Mouse (Mus musculus): Measurements from ENCODE around the gene Sec11a. TPM values are rescaled to one million over a fixed set of nuclear protein-coding genes. Genes with fewer than 3 reads are reported as not detected.

Sec11a gene
- polyA plus RNA-seq, 1 experiment, result 47.9 TPM

DNA sequence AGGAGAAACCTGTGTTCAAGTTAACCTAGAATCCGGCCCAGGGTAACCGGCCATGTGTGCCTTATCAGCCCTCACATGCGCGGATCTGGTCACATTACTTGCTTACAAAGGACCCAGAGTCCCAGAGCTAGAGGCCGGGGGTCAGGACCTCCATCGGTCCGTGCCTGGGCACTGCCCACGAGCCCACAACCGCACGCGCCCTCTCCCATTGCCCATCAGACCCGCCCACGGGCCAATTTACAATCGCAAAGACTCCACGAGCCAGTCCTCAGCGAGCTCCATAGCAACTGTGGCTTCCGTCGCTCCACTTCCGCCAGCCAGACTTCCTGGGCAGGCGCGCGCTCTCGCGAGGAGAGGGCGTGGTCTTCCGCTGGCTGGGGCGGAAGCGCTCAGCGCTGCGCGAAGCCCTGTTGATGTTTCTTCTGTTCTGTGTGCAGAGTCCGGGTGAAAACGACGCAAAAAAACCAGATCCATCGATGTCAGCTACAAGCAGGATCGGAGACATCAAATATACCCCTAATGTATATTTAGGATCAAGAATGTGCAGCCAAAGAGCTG, 46.6 kb downstream of the Sec11a start, which contains the start of gene Wdr73:
Gene Wdr73, minus strand, starts transcription at position 326 of the 558 bp plus-strand sequence.
- Histone ChIP-seq H3K27ac (ENCODE audit: control insufficient read depth, insufficient read depth, low read depth, low read length, poor library complexity) (peak within 1 kb of the TSS; percentile 46), H3K4me1 (ENCODE audit: control insufficient read depth, insufficient read depth, low read length) (no peaks in the 10 kb centered on the region; the same call in 1 of the 2 replicates), H3K4me3 (replicated peaks; ENCODE audit: control insufficient read depth, low read depth, low read length) (peak within 1 kb of the TSS; percentile 76)
- under 1% methylated on average over 36 of the region's 36 CpGs for WGBS
- TF ChIP-seq CTCF (IDR thresholded peaks at IDR 0.05; ENCODE audit: control insufficient read depth, insufficient read depth, low read length) (no peak), POLR2A (IDR thresholded peaks at IDR 0.05; ENCODE audit: borderline replicate concordance, control insufficient read depth, low read depth, low read length) (peak; percentile 97)

DNA sequence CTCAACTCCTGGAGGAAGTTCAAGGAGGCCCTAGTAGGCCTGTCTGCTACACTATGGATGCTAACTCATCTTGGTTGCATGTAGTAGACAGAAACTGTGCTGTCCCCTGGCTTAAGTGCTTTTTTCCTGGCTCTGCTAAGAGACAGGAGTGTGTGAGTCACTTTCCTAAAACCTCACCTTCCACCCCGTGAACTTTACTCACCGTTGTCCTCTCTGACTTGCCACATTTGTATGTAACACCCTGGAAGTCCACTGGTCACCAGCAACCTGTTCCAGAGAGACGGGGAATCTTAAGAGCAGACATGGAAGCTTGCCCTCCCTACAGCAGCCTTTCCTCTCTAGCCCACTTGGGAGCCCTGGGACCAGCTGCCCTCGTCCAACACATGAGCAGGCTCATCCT, 49.9 kb downstream of the Sec11a start:
- no peaks in the 10 kb centered on the region; the same call in 1 of the 2 replicates for H3K4me1 ChIP-seq (ENCODE audit: control insufficient read depth, insufficient read depth, low read length)
- 83% methylated on average over 4 of the region's 4 CpGs for WGBS
- TF ChIP-seq POLR2A (IDR thresholded peaks at IDR 0.05; ENCODE audit: borderline replicate concordance, control insufficient read depth, low read depth, low read length) (no peak), CTCF (IDR thresholded peaks at IDR 0.05; ENCODE audit: control insufficient read depth, insufficient read depth, low read length) (no peak)
- H3K27ac ChIP-seq (ENCODE audit: control insufficient read depth, insufficient read depth, low read depth, low read length, poor library complexity), result no peak overlapping the region
- H3K4me3 ChIP-seq (replicated peaks; ENCODE audit: control insufficient read depth, low read depth, low read length), result no peak overlapping the region

DNA sequence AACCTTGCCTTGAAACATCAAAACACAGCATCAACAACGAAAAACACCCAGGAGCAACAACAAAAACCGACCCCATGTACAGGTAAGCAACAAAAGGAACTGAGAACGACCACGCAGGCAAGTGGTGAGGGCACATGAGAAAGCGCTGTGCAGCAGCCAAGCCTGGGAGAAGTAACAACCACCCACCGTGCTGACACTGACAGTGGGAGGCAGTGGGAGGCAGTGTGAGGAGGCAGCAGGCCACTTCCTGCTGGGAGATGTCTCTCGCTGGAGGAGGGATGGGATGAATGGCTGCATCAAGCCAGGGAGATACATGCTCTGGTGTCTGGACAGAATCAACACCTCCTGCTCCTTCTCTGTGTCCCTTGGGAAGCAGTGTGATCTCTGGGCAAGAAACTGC, 50.4 kb downstream of the Sec11a start:
- 80% methylated on average over 7 of the region's 7 CpGs for WGBS
- Histone ChIP-seq H3K4me3 (replicated peaks; ENCODE audit: control insufficient read depth, low read depth, low read length) (no peak overlapping the region), H3K27ac (ENCODE audit: control insufficient read depth, insufficient read depth, low read depth, low read length, poor library complexity) (no peak overlapping the region), H3K4me1 (ENCODE audit: control insufficient read depth, insufficient read depth, low read length) (no peaks in the 10 kb centered on the region; the same call in 1 of the 2 replicates)
- TF ChIP-seq POLR2A (IDR thresholded peaks at IDR 0.05; ENCODE audit: borderline replicate concordance, control insufficient read depth, low read depth, low read length) (no peak), CTCF (IDR thresholded peaks at IDR 0.05; ENCODE audit: control insufficient read depth, insufficient read depth, low read length) (no peak)

DNA sequence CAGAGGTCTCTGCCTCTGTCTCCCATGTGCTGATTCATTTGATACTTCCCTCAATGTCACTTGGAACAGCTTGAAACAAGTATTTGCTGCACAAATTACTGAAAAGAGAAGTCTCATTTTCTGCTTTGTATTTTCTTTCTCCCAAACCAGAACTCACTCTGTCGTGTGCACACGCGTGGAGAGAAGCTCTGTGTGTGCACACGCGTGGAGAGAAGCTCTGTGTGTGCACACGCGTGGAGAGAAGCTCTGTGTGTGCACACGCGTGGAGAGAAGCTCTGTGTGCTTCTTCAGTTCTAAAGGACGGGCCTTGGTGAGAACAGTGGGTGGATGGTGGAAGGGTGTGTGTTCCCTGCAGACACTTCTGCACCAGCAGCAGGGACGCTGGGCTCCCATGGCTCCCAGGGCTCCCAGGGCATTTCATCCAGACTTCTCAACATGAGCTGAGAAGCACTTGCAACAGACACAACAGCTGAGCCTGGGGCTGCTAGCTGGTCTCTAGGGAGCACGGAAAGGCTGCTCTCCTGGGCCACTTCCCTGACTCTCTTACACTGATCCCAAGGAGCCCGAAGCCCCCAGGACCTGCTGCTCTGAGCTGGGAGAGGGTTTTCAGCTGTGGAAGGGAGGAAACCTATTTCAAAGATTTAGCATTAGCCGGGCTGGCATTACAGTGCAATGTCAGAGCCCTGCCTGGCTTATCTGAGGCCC, 52.6 kb downstream of the Sec11a start:
- WGBS, result 92% methylated on average over 14 of the region's 14 CpGs
- TF ChIP-seq POLR2A (IDR thresholded peaks at IDR 0.05; ENCODE audit: borderline replicate concordance, control insufficient read depth, low read depth, low read length) (no peak), CTCF (IDR thresholded peaks at IDR 0.05; ENCODE audit: control insufficient read depth, insufficient read depth, low read length) (no peak)
- Histone ChIP-seq H3K27ac (ENCODE audit: control insufficient read depth, insufficient read depth, low read depth, low read length, poor library complexity) (no peak overlapping the region), H3K4me3 (replicated peaks; ENCODE audit: control insufficient read depth, low read depth, low read length) (no peak overlapping the region), H3K4me1 (ENCODE audit: control insufficient read depth, insufficient read depth, low read length) (no peaks in the 10 kb centered on the region)

DNA sequence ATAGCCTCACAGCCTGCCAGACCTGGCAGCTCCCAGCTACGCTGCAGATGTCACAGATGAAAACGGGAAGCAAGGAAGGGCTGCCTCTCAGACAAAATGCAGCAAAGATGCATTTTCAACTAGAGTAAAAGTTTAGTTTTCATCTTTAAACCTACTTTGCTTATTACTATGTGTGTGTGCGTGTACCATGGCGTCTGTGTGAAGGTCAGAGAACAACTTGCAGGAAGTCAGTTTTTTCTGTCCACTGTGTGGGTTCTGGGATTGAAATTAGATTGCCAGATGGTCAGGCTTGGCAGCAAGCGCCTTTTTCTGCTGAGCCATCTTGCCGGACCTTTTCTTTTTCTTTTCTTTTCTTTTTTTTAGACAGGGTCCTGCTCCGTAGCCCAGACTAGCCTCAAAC, 53.4 kb downstream of the Sec11a start:
- Histone ChIP-seq H3K4me1 (ENCODE audit: control insufficient read depth, insufficient read depth, low read length) (peaks cover 4% of the 10 kb centered on the region), H3K27ac (ENCODE audit: control insufficient read depth, insufficient read depth, low read depth, low read length, poor library complexity) (no peak overlapping the region), H3K4me3 (replicated peaks; ENCODE audit: control insufficient read depth, low read depth, low read length) (no peak overlapping the region)
- TF ChIP-seq CTCF (IDR thresholded peaks at IDR 0.05; ENCODE audit: control insufficient read depth, insufficient read depth, low read length) (no peak), POLR2A (IDR thresholded peaks at IDR 0.05; ENCODE audit: borderline replicate concordance, control insufficient read depth, low read depth, low read length) (no peak)
- 84% methylated on average over 7 of the region's 7 CpGs for WGBS

DNA sequence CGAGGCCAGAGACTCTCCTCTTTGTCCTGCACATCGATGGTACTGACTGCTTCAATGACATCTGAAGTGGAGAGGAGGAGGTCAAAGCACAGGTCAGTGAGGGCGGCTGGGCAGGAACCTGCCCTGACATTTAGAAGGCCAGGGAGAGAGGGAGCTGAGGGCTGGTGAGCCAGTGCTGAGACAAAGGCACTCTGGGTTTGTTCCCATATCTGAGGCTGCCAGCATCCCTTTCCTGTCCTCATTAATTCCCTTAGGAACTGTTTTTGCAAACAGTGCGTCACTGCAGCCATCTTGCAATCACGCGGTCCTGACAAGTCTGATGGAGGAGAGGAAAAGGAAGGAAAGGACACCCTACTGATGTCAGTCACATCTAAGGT, 53.8 kb downstream of the Sec11a start:
- H3K4me3 ChIP-seq (replicated peaks; ENCODE audit: control insufficient read depth, low read depth, low read length), result no peak overlapping the region
- no peak for TF ChIP-seq POLR2A (IDR thresholded peaks at IDR 0.05; ENCODE audit: borderline replicate concordance, control insufficient read depth, low read depth, low read length)
- no peak for TF ChIP-seq CTCF (IDR thresholded peaks at IDR 0.05; ENCODE audit: control insufficient read depth, insufficient read depth, low read length)
- 81% methylated on average over 6 of the region's 6 CpGs for WGBS
- H3K27ac ChIP-seq (ENCODE audit: control insufficient read depth, insufficient read depth, low read depth, low read length, poor library complexity), result no peak overlapping the region
- peaks cover 4% of the 10 kb centered on the region for H3K4me1 ChIP-seq (ENCODE audit: control insufficient read depth, insufficient read depth, low read length)

DNA sequence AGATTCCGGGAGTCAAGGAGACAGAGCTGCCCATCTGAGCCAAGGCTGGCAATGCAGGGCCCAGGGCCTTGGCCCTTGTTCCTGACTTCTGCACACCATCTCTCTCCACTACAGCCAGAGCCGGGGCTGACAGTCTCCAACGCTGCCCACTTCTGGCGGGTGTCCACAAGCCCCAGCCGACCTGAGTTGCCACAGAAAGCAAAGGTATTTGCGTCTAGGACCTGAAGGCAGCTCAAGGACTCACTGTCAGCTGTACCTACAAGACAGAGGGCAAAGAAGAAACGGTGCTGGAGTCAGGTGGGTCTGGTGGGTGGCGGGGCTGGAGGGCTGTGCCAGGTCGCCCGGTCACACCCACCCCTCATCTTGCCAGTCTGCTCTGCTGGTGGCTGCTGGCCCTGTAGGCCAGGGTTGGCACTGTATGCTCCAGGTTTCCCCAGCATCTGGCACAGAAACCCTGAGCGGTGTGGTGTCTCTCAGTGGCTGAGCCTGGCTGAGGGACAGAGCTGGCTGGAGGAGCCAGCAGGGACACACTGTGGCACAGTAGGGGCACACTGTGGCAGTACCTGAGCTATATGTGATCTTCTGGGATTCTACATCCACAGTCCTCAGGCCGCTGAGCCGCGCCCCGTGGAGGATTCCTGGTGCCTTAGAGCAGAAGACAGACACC, 54.4 kb downstream of the Sec11a start:
- H3K27ac ChIP-seq (ENCODE audit: control insufficient read depth, insufficient read depth, low read depth, low read length, poor library complexity), result no peak overlapping the region
- peaks cover 4% of the 10 kb centered on the region for H3K4me1 ChIP-seq (ENCODE audit: control insufficient read depth, insufficient read depth, low read length)
- no peak for TF ChIP-seq POLR2A (IDR thresholded peaks at IDR 0.05; ENCODE audit: borderline replicate concordance, control insufficient read depth, low read depth, low read length)
- TF ChIP-seq CTCF (IDR thresholded peaks at IDR 0.05; ENCODE audit: control insufficient read depth, insufficient read depth, low read length), result no peak
- 87% methylated on average over 15 of the region's 15 CpGs for WGBS
- no peak overlapping the region for H3K4me3 ChIP-seq (replicated peaks; ENCODE audit: control insufficient read depth, low read depth, low read length)

DNA sequence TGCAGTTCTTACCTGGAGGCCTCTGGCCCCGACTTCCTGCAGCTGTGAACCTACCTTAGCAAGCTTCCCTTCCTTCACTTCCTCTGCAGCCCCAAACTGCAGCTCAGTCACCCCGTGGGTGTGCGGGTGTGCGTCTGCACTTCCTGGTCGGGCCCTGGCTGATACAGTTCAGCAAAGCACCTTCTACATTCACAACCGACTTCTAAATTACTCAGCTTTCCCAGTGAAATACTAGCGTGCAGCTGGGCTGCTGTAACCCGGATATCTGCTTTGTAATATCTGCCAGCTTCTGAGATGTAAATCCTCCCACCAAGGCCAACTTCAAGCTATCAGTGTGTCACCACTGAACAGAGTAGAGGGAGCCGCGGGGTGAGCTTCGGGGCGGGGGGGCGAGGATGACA, 57.7 kb downstream of the Sec11a start:
- no peak for TF ChIP-seq POLR2A (IDR thresholded peaks at IDR 0.05; ENCODE audit: borderline replicate concordance, control insufficient read depth, low read depth, low read length)
- no peak for TF ChIP-seq CTCF (IDR thresholded peaks at IDR 0.05; ENCODE audit: control insufficient read depth, insufficient read depth, low read length)
- no peak overlapping the region for H3K4me3 ChIP-seq (replicated peaks; ENCODE audit: control insufficient read depth, low read depth, low read length)
- 13% methylated on average over 13 of the region's 13 CpGs for WGBS
- H3K27ac ChIP-seq (ENCODE audit: control insufficient read depth, insufficient read depth, low read depth, low read length, poor library complexity), result peak overlapping the region; percentile 59
- peaks cover 4% of the 10 kb centered on the region for H3K4me1 ChIP-seq (ENCODE audit: control insufficient read depth, insufficient read depth, low read length)
